Mouse (Mus musculus) midbrain, embryonic 10.5 days (tissue): ENCODE measurements around the gene Gm20403. TPM values are rescaled to one million over a fixed set of nuclear protein-coding genes. Genes with fewer than 3 reads are reported as not detected.
"Not testable (repeated sequence)": the region's sequence is repeated elsewhere in the genome, so short reads cannot be mapped to it uniquely, and the experiment has no call there.

ENCODE experiments used
- DNase-seq: peaks from one replicate; pipeline ENCODE4 v3.0.0-alpha.2; 2017; ENCODE audit warnings: low spot score
- H3K27ac ChIP-seq: fragments of 300-500 bp; sonication (generic); replicated peaks from 2 replicates; pipeline ENCODE4 v1.5.1; 2016; ENCODE audit warnings: mild to moderate bottlenecking
- H3K27me3 ChIP-seq: fragments of 300-500 bp; sonication (generic); 2 replicates; pipeline ENCODE4 v1.6.1; 2016; ENCODE audit warnings: low read depth, mild to moderate bottlenecking; ENCODE audit not compliant: poor library complexity, severe bottlenecking
- H3K36me3 ChIP-seq: fragments of 300-500 bp; sonication (generic); 2 replicates; pipeline ENCODE4 v1.6.1; 2016; ENCODE audit warnings: mild to moderate bottlenecking, moderate library complexity
- H3K4me1 ChIP-seq: fragments of 300-500 bp; sonication (generic); 2 replicates; pipeline ENCODE4 v1.6.1; 2016
- H3K4me3 ChIP-seq: fragments of 300-500 bp; sonication (generic); 2 replicates; pipeline ENCODE4 v1.5.1; 2016; ENCODE audit warnings: mild to moderate bottlenecking, moderate library complexity
- H3K9me3 ChIP-seq: fragments of 300-500 bp; sonication (generic); replicated peaks from 2 replicates; pipeline ENCODE4 v1.6.1; 2016; ENCODE audit warnings: mild to moderate bottlenecking
- WGBS: fragments of 180-500 bp; shearing (Covaris S2); methylation state at CpG from one replicate; pipeline ENCODE4 v1.1.7; 2016; 5-methylcytosine and 5-hydroxymethylcytosine counted together
- polyA plus RNA-seq: library from polyadenylated mRNA; unstranded; fragments of >200 nt; fragmentation: Nextera tagmentation; extraction: Ambion mirVana; gene quantifications from 2 replicates; pipeline ENCODE4 v1.2.1, GENCODE M21; 2016

The Gm20403 gene
- polyA plus RNA-seq, 1 experiment from 2014 or later = not detected

- 90% methylated on average over 5 of the region's 5 CpGs for WGBS
Observed at GRCm38 (mm10) chr12:55003843-55004242, 17.5 kb upstream of the Gm20403 start.

GRCm38 (mm10) chr12:55002532-55002931 lies 16.2 kb upstream of the Gm20403 start:
- H3K4me3 ChIP-seq, H3K9me3 ChIP-seq, H3K4me1 ChIP-seq, H3K27ac ChIP-seq, H3K27me3 ChIP-seq, H3K36me3 ChIP-seq, DNase-seq: not testable (repeated sequence)
- 91% methylated on average over 7 of the region's 7 CpGs for WGBS

More at GRCm38 (mm10) chr12:55003843-55004242, 17.5 kb upstream of the Gm20403 start:
- H3K9me3 ChIP-seq = no peaks in the 10 kb centered on the region; the same call in 1 of the 2 replicates
- H3K27me3 ChIP-seq = no peaks in the 10 kb centered on the region
- H3K36me3 ChIP-seq = no peaks in the 10 kb centered on the region
- DNase-seq = no peak
- no peak overlapping the region for H3K4me3 ChIP-seq
- no peak overlapping the region for H3K27ac ChIP-seq
- H3K4me1 ChIP-seq = no peaks in the 10 kb centered on the region

- WGBS = 82% methylated on average over 14 of the region's 14 CpGs
- no peak for DNase-seq
- Histone ChIP-seq H3K4me1 (no peaks in the 10 kb centered on the region), H3K36me3 (no peaks in the 10 kb centered on the region), H3K4me3 (no peak overlapping the region), H3K9me3 (no peaks in the 10 kb centered on the region), H3K27me3 (no peaks in the 10 kb centered on the region), H3K27ac (no peak overlapping the region)
Observed at GRCm38 (mm10) chr12:54999016-54999690, 12.8 kb upstream of the Gm20403 start.

- WGBS = 87% methylated on average over 5 of the region's 5 CpGs
- H3K4me1 ChIP-seq = no peaks in the 10 kb centered on the region
- no peaks in the 10 kb centered on the region for H3K9me3 ChIP-seq
- DNase-seq = no peak
- no peaks in the 10 kb centered on the region for H3K36me3 ChIP-seq
- H3K4me3 ChIP-seq = no peak overlapping the region
- no peak overlapping the region for H3K27ac ChIP-seq
- H3K27me3 ChIP-seq = no peaks in the 10 kb centered on the region
Observed at GRCm38 (mm10) chr12:54998411-54998810, 12.1 kb upstream of the Gm20403 start.

- Histone ChIP-seq H3K36me3 (no peaks in the 10 kb centered on the region), H3K4me3 (no peak overlapping the region), H3K9me3 (no peaks in the 10 kb centered on the region), H3K4me1 (no peaks in the 10 kb centered on the region), H3K27me3 (no peaks in the 10 kb centered on the region), H3K27ac (no peak overlapping the region)
- 86% methylated on average over 6 of the region's 6 CpGs for WGBS
- no peak for DNase-seq
Observed at GRCm38 (mm10) chr12:54996979-54997474, 10.7 kb upstream of the Gm20403 start.

- WGBS = 78% methylated on average over 3 of the region's 3 CpGs
- Histone ChIP-seq H3K27me3 (no peaks in the 10 kb centered on the region), H3K4me3 (no peak overlapping the region), H3K9me3 (no peaks in the 10 kb centered on the region), H3K36me3 (no peaks in the 10 kb centered on the region), H3K4me1 (no peaks in the 10 kb centered on the region), H3K27ac (no peak overlapping the region)
- no peak for DNase-seq
Observed at GRCm38 (mm10) chr12:54995965-54996364, 9.6 kb upstream of the Gm20403 start.

GRCm38 (mm10) chr12:54994418-54994817 lies 8.1 kb upstream of the Gm20403 start:
- WGBS = 94% methylated on average over 4 of the region's 4 CpGs
- no peaks in the 10 kb centered on the region for H3K4me1 ChIP-seq
- H3K27ac ChIP-seq = no peak overlapping the region
- H3K9me3 ChIP-seq = no peaks in the 10 kb centered on the region
- H3K36me3 ChIP-seq = no peaks in the 10 kb centered on the region
- DNase-seq = no peak
- no peaks in the 10 kb centered on the region for H3K27me3 ChIP-seq
- H3K4me3 ChIP-seq = no peak overlapping the region

GRCm38 (mm10) chr12:54994068-54994386 lies 7.7 kb upstream of the Gm20403 start:
- DNase-seq = no peak
- H3K27ac ChIP-seq = no peak overlapping the region
- no peak overlapping the region for H3K4me3 ChIP-seq
- no peaks in the 10 kb centered on the region for H3K36me3 ChIP-seq
- WGBS = 81% methylated on average over 6 of the region's 6 CpGs
- H3K27me3 ChIP-seq = no peaks in the 10 kb centered on the region
- H3K4me1 ChIP-seq = no peaks in the 10 kb centered on the region
- H3K9me3 ChIP-seq = no peaks in the 10 kb centered on the region

- no peak overlapping the region for H3K4me3 ChIP-seq
- WGBS = 71% methylated on average over 16 of the region's 16 CpGs
Observed at GRCm38 (mm10) chr12:54993246-54994067, 7.1 kb upstream of the Gm20403 start.

GRCm38 (mm10) chr12:54992814-54993213 lies 6.5 kb upstream of the Gm20403 start:
- H3K4me1 ChIP-seq = no peaks in the 10 kb centered on the region
- H3K4me3 ChIP-seq = no peak overlapping the region
- H3K27me3 ChIP-seq = no peaks in the 10 kb centered on the region
- WGBS = 92% methylated on average over 3 of the region's 3 CpGs
- H3K9me3 ChIP-seq = no peaks in the 10 kb centered on the region
- no peak for DNase-seq
- H3K27ac ChIP-seq = no peak overlapping the region
- H3K36me3 ChIP-seq = no peaks in the 10 kb centered on the region

More at GRCm38 (mm10) chr12:54993246-54994067, 7.1 kb upstream of the Gm20403 start:
- Histone ChIP-seq H3K4me1 (no peaks in the 10 kb centered on the region), H3K27me3 (no peaks in the 10 kb centered on the region), H3K9me3 (no peaks in the 10 kb centered on the region), H3K36me3 (no peaks in the 10 kb centered on the region), H3K27ac (no peak overlapping the region)
- DNase-seq = no peak

- H3K4me3 ChIP-seq = no peak overlapping the region
- no peaks in the 10 kb centered on the region for H3K27me3 ChIP-seq
- peaks cover 13% of the 10 kb centered on the region for H3K4me1 ChIP-seq
- no peak for DNase-seq
- no peaks in the 10 kb centered on the region for H3K36me3 ChIP-seq
- WGBS = 84% methylated on average over 4 of the region's 4 CpGs
- H3K9me3 ChIP-seq = no peaks in the 10 kb centered on the region
- no peak overlapping the region for H3K27ac ChIP-seq
Observed at GRCm38 (mm10) chr12:54988323-54988850, 2.1 kb upstream of the Gm20403 start.

- no peak overlapping the region for H3K27ac ChIP-seq
- no peaks in the 10 kb centered on the region for H3K9me3 ChIP-seq
- H3K36me3 ChIP-seq = peaks cover 8% of the 10 kb centered on the region
- whole genome bisulfite sequencing = 87% methylated on average over 2 of the region's 2 CpGs
- H3K27me3 ChIP-seq = no peaks in the 10 kb centered on the region
- H3K4me1 ChIP-seq = peaks cover 13% of the 10 kb centered on the region
- no peak for DNase-seq
- H3K4me3 ChIP-seq = no peak overlapping the region
Observed at GRCm38 (mm10) chr12:54987156-54987555, 827 bp upstream of the Gm20403 start.
